Mouse (Mus musculus) ovary, adult 18-20 months (tissue): ENCODE measurements around the gene Zfp646.
A peak's percentile ranks its signal among the peaks of the same experiment; 100 is the strongest.

Source experiments
- DNase-seq: peaks from one replicate; pipeline ENCODE4 v3.0.0; 2022; ENCODE audit warnings: low spot score, mixed read lengths

The Zfp646 gene

DNA sequence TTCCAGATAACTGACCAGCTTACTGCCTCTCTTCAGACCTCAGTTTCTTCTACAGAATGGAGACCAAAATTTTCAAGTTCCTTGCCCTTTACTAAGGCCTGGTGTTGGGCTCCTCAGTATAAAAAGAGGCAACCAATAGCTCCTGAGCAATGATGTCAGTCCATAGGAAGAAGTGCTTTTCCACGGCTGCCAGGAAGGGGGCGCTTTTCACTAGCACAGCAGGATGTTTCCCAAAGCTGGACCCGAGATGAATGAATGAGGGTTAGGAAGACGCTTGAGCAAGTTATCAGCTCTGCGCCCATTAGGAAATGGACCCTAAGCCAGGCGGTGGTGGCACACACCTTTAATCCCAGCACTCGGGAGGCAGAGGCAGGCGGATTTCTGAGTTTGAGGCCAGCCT lies 45.5 kb downstream of the Zfp646 start:
- DNase-seq: no peak

DNA sequence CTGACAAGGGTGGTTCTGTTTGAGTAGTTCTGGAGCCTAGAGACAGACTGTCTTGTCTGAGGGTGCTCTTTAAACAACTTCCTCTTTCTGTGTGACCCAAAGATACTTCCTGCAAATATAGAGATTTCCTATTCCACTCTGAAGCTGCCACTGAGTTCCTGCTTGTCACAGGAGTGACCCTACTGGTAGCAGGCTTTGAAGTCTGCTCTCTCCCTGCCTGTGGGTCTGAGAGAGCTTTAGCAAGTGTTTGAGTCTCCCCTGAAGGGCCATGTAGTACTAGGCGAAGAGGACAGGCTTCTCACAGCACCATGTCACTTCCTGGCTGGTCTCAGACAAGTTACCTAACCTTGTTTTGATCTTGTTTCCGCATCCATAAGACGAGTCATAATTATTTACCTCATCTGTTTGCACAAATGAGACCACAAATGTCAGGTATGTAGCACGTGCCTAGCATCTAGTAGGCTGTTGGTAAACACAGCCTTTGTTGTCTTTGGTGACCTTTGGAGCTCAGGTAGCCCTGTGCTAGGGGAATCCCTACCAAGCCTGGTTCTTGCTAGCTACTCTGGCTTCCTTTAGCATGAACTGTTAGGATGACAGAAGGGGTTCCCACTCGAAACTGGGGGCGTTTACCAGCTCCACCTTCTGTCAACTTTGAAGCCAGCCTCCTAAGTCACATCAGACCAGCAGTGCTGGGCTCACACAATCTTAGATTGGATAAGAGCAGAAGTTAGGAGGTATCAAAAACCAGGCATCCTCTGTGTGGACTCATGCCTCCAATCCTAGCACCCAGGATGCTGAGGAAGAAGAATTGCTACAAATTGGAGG lies 46.6 kb downstream of the Zfp646 start:
- DNase-seq: no peak

DNA sequence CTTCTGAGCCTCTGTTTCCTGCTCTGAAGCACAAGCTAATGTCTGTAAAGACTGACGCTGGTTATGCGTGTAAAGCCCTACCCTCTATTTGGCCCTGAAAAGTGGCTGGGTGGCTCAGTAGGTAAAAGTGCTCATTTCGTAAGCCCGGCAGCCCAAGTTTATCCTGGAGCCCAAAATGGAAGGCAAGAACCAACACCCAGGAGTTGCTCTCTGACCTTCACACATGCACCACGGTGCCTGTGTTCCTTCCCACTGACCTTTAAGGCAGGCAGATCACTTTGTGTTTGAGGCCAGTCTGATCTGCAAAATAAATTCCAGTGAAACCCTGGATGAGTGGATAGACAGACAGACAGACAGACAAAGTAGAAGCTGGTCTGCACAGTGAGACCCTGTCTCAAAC lies 47.7 kb downstream of the Zfp646 start:
- no peak for DNase-seq

DNA sequence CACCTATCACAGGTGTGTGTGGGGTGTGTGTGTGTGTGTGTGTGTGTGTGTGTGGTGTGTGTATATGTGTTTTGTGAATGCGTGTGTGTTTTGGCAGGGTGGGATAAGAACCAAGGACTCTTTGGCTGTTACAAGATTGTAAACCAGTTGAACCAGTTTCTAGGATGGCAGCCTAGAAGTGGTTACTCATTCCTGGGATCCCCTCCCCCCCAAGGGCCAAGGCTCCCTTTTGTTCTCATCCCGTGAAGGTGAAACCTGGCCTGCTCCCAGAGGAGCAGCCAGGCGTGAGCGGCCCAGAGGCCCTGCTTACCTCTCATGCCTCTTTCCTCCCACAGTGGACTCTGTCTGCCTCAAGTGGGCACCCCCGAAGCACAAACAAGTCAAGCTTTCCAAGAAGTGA lies 49.2 kb downstream of the Zfp646 start:
- DNase-seq: no peak

DNA sequence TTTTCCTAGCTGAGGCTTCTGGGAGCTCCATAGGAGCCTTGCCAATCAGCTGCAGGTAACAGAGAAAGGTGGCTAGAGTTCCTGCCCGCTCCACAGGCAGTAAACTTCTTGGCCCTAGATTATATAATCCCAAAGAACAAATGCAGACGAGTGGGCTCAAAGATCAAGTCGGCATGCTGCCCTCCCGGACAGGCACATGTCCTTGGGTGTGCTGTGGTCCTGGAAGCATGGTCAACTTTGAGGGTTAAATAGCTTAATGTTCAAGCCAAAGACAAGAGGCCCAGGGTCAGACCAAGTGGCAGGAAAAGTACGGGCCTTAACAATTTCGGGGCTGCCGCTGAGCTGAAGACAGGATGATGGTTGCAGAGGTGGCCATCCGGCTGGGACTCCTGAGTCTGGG lies 50.0 kb downstream of the Zfp646 start:
- no peak for DNase-seq

DNA sequence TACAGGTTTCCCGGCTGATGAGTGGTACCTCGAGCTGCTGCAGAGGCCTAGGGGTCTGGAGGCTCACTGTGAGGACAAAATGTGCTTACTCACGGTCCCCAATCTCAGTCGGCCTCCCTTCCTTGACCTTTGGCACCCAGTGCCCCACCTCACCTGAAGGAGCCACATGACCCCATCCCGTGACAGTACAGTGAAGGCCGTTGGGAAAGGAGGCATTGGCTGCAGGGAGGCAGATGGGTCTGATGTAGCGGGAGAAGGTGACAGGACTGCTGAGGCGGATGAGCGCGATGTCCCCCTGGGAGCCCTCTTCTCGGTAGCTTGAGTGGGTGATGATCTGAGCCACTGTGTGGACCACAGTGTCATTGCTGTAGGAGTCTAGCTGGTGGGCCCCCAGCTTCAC lies 50.8 kb downstream of the Zfp646 start:
- DNase-seq: no peak

DNA sequence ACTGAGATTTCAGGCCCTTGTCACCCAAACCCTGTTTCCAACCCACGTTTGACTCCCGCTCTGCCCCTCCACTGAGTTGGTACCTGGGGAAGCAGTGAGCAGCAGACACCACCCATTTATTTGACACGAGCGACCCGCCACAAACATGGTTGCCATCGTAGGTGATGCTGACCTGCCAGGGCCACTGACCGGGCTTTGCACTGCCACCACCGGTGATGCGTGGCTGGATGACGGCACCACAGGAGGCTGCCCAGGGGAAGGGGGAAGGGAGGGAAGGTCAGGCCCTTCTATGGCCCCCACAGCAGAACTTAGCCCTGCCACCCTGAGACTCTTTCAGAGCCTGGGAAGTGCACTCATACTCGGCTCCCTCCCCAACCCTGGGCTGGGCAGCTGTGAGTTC lies 51.7 kb downstream of the Zfp646 start:
- DNase-seq: no peak

DNA sequence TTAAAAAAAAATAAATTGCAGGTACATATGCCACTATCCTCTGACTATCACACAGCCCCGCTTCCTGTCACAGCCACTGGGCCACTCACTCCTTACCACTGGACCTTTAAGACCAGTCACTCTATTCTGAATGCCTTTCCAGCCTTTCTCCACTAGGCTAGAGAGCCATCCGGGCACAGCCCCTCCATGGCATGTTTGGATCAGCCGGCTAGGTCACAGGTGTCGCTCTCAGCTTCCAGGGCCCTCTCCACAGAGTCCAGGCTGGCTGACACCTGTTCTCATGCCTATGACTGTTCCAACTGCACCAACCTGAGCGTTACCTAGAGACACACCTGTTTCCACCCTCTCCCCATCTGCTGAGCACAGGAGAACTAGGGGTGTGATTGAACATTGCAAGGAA lies 52.6 kb downstream of the Zfp646 start:
- no peak for DNase-seq

DNA sequence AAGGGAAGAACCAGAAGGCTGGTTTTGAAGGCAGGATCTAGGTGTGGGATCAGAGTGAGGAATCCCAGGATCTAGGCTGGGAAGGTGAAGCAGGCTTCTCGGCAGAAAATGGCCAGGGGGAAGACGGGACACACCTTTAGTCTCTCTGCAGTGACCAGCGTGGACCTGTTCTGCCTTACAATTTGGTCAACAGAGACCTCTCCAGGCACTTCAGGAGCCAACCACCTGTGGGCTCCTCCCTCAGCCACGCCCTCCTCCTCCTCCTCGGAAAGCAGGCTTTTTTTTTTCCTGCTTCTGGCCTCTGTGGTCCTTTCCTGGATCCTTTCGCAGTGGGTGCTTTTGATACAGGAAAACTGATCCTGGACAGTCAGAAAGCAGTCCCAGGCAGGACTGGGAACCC lies 53.9 kb downstream of the Zfp646 start, which contains the start of gene Prss8:
TSS of gene Prss8 (minus strand) at position 182 of the 400 bp plus-strand sequence.
- peak; percentile 40 for DNase-seq

DNA sequence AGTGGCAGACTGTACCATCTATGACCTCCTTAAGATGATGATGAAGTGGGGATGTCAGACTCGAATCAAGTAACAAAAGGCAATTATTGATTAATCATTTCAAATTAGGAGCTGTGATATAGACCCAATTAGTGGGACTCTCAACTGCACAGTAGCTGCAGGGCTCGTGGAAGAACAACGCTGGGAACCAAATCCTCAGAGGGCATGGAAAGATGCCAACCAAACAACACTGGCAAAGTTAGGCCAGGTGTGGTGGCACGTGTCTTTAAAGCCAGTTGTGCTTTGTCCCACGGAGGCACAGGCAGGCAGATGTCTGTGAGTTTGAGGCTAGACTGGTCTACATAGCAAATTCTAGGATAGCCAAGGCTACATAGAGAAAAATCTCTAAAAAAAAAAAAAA lies 54.6 kb downstream of the Zfp646 start:
- DNase-seq: no peak

DNA sequence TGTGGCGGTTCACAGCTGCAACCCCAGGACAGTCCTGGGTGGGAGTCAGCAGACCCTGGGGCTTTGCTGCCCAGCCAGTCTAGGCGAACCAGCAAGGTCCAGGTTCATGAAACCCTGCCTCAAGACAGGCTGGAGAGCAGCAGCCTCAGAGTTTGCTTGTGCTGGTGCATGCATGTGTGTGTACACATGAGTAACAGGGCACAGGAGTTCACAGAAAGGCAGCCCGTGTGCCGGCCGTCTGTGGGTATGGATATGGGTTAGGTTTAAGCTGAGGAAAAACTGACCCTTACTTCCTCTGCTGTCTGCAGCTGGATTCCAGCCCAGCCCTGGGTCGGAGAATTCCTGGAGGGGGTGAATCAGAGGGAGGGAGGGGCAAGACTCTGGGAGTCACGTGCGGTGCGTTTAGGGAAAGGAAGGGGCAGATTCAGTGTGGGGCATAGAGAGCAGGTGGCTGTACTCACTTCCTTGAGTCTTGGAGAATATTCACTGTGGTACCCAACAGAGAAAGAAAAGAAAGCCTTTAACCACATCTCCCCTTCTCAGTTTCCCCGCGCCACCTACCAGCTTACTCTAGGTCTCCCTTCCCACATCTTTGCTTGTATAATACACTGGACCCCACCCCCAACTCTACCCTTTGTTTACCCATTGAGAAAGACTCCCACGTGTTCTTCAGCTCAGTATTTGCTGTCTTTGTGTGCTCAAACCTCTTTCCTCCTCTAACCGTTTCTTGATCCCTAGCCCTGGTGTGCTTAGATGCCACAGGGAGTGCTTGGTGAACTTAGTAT lies 55.5 kb downstream of the Zfp646 start:
- peak; percentile 28 for DNase-seq

DNA sequence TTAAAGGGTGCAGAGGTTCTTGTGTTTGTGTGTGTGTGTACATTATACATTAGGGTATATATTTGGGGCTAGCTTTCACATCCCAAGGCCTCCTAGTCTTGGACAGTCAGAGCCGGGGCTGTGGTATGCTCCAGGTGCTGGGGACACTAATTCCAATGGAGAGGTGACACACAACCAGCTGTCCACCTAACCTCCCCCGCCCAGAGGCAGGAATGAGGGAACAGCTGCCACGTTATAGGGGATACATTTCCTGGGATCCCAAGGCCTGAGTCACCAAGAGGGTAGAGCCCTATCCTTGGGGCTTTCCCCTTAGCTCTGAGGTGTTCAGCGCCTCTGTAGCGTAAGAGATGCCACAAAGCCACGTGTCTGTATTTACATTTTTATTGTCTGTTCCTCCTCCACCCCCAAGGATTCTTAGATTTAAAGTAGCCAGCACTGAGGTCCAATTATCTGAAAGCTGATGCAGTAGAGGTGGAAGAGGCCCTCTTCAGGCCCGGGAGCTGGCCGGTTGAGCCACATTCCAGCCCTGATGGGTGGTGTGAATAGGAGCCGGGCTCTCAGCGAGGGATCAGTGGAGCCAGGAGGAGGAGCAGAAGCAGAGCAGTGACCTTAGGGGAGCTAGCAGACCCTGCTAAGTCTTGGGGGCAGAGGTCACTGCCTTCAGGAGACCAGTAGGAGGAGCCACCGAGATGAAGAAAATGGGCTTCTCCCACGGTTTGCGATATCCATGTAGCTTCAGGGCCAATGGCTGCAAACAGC lies 56.4 kb downstream of the Zfp646 start:
- no peak for DNase-seq

DNA sequence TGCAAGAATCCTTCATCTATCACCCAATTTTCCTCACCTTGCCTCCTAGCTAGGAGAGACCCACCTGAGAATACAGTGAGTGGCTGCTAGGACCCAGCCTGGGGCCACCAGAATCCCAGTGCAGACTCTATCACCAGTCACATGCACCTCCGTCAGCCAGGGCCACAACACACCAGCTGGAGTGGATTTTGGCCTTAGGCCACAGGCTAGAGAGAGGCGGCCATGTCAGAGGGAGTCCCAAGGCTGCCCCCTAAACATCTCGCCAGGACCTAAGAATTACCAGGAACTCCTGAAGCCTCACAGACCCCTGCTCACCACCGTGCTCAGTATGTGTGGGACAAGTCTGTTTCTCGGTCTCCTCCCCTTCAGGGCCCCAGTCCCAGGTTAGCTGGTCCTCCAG lies 58.1 kb downstream of the Zfp646 start:
- no peak for DNase-seq

DNA sequence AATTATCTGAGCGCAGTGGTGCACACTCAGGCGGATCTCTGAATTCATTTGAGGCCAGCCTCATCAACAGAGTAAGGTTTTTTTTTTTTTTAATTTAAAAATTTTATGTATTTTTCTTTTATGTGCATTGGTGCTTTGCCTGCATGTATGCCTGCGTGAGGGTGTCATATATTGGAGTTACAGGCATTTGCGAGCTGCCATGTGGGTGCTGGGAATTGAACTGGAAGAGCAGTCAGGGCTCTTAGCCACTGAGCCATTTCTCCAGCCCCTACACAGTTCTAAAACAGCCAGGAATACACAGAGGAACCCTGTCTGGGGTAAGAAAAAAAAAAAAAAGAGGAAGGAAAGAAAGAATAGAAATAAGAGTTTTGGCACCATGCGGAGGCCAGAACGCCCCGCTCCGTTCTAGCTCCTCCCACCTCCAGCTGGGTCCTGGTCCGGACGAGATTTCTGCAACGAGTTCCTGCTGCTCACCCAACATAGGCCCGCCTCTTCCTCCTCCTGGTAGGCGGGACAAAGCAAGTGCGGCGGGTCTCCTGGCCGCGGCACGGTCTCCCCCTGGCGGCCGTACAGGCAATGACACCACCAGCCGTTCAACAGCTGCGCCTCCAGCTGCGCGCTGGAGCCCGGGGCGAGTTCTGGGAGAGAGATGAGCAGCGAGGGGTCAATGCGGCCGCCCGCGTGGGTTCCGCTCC lies 59.2 kb downstream of the Zfp646 start:
- DNase-seq: peak; percentile 94
